Mouse (Mus musculus) liver, embryonic 14.5 days (tissue): ENCODE measurements around the gene Olfr138. TPM values are rescaled to one million over a fixed set of nuclear protein-coding genes. Genes with fewer than 3 reads are reported as not detected.

Experiments used
- ATAC-seq: fragments of 200-750 bp; cut with Nextera tagmentation; 2 replicates; pipeline ENCODE4 v1.8.0; 2017; ENCODE audit warnings: moderate number of reproducible peaks, mild to moderate bottlenecking, moderate library complexity; ENCODE audit not compliant: insufficient read depth
- DNase-seq, 3 experiments: peaks; one replicate each; pipeline ENCODE4 v3.0.0-alpha.2; 2012 to 2013; ENCODE audit warnings: low read depth in 3 of 3, low spot score in 3 of 3
- H3K27ac ChIP-seq: fragments of 300-500 bp; sonication (generic); 2 replicates; pipeline ENCODE4 v1.5.1; 2014; ENCODE audit warnings: moderate library complexity, mild to moderate bottlenecking, control low read depth, inconsistent platforms
- H3K27me3 ChIP-seq: fragments of 300-500 bp; sonication (generic); 2 replicates; pipeline ENCODE4 v1.6.1; 2014; ENCODE audit warnings: mild to moderate bottlenecking, low read length, moderate library complexity; ENCODE audit not compliant: control insufficient read depth, insufficient read depth
- H3K36me3 ChIP-seq: fragments of 300-500 bp; sonication (generic); replicated peaks from 2 replicates; pipeline ENCODE4 v1.6.1; 2014; ENCODE audit warnings: low read depth; ENCODE audit not compliant: control insufficient read depth, insufficient read depth
- H3K4me1 ChIP-seq, 2 experiments: fragments of 200-500 bp in 1 of 2; fragments of 300-500 bp in 1 of 2; sonication (generic) in 1 of 2; replicated peaks; 2 replicates each; pipeline ENCODE4 v1.6.1; 2012 to 2014; ENCODE audit warnings: antibody characterized with exemption in 1 of 2, inconsistent platforms in 1 of 2, low read length in 1 of 2; ENCODE audit not compliant: control insufficient read depth in 2 of 2, insufficient read depth in 2 of 2
- H3K4me2 ChIP-seq: fragments of 300-500 bp; sonication (generic); 2 replicates; pipeline ENCODE4 v1.6.1; 2014; ENCODE audit warnings: low read depth, mild to moderate bottlenecking, control low read depth, moderate library complexity
- H3K4me3 ChIP-seq, 2 experiments: fragments of 200-500 bp in 1 of 2; fragments of 300-500 bp in 1 of 2; sonication (generic) in 1 of 2; 2 replicates each; pipeline ENCODE4 v1.5.1; 2012 to 2014; ENCODE audit warnings: low read depth in 2 of 2, low read length in 2 of 2, mild to moderate bottlenecking in 2 of 2, control low read depth in 1 of 2, inconsistent platforms in 1 of 2, moderate library complexity in 1 of 2; ENCODE audit not compliant: insufficient read depth in 1 of 2
- H3K9ac ChIP-seq: fragments of 300-500 bp; sonication (generic); replicated peaks from 2 replicates; pipeline ENCODE4 v1.6.1; 2014; ENCODE audit warnings: mild to moderate bottlenecking, control low read depth, moderate library complexity
- H3K9me3 ChIP-seq: fragments of 300-500 bp; sonication (generic); 2 replicates; pipeline ENCODE4 v1.6.1; 2016; ENCODE audit warnings: low read length, mixed read lengths; ENCODE audit not compliant: control insufficient read depth
- CTCF ChIP-seq: IDR thresholded peaks from 2 replicates; pipeline ENCODE4 v1.5.1; 2016; ENCODE audit warnings: antibody characterized with exemption, low read depth, control low read depth
- EP300 ChIP-seq: IDR thresholded peaks from 2 replicates; pipeline ENCODE4 v1.6.1; 2016; ENCODE audit warnings: antibody characterized with exemption, low read depth
- WGBS: fragments of 180-500 bp; shearing (Covaris S2); extraction: QIAGEN DNeasy Blood & Tissue Kit; methylation state at CpG from one replicate; pipeline ENCODE4 v1.1.7; 2014; ENCODE audit not compliant: insufficient replicate concordance; 5-methylcytosine and 5-hydroxymethylcytosine counted together
- polyA plus RNA-seq, 2 experiments: library from polyadenylated mRNA; depleted of rRNA in 1 of 2; stranded (reverse) in 1 of 2; unstranded in 1 of 2; fragments of >200 nt; fragmentation: Nextera tagmentation in 1 of 2; extraction: Ambion mirVana in 1 of 2; gene quantifications; 2 replicates each; pipeline versions ENCODE4 v1.2.1 to v1.2.3; 2012 to 2014

Olfr138 gene
- polyA plus RNA-seq (2012; rRNA removed) (not detected in 2 replicates), polyA plus RNA-seq (2014; fragmentation: Nextera tagmentation; extraction: Ambion mirVana) (not detected in 2 replicates)

GRCm38 (mm10) chr17:38260735-38261134, at the start of gene Olfr138:
Gene Olfr138 (plus strand): TSS chr17:38261035.
- no peak for TF ChIP-seq CTCF
- TF ChIP-seq EP300, result no peak
- no peak within 1 kb of the TSS for H3K9ac ChIP-seq
- no peak within 1 kb of the TSS for H3K4me2 ChIP-seq
- H3K9me3 ChIP-seq, result no peaks in the 10 kb centered on the region
- H3K36me3 ChIP-seq, result no peaks in the 10 kb centered on the region
- no peak for ATAC-seq
- 33% methylated on average over 1 of the region's 1 CpGs for WGBS
- H3K27ac ChIP-seq, result no peak within 1 kb of the TSS
- H3K27me3 ChIP-seq, result no peaks in the 10 kb centered on the region
- no peak for DNase-seq
- H3K4me1 ChIP-seq, result no peaks in the 10 kb centered on the region
- H3K4me3 ChIP-seq, result no peak within 1 kb of the TSS

- no peak for ATAC-seq
- no peaks in the 10 kb centered on the region for H3K27me3 ChIP-seq
Observed at GRCm38 (mm10) chr17:38307470-38307869, 46.6 kb downstream of the Olfr138 start, which contains the start of gene Olfr137. Gene Olfr137 (minus strand): TSS chr17:38307570.

More at GRCm38 (mm10) chr17:38307470-38307869, 46.6 kb downstream of the Olfr138 start, which contains the start of gene Olfr137:
- no peak for TF ChIP-seq CTCF
- no peak for TF ChIP-seq EP300
- Histone ChIP-seq H3K4me2 (no peak within 1 kb of the TSS), H3K9me3 (no peaks in the 10 kb centered on the region), H3K4me3 (no peak within 1 kb of the TSS), H3K36me3 (no peaks in the 10 kb centered on the region), H3K4me1 (no peaks in the 10 kb centered on the region), H3K27ac (no peak within 1 kb of the TSS), H3K9ac (no peak within 1 kb of the TSS)
- DNase-seq, result no peak

Other genes starting within 250 kb of the Olfr138 start
- not detected in 2 replicates for gene Olfr129, start 201.0 kb upstream of the Olfr138 start, polyA plus RNA-seq (2012; rRNA removed)
- gene Olfr129, start 201.0 kb upstream of the Olfr138 start, polyA plus RNA-seq (2014; fragmentation: Nextera tagmentation; extraction: Ambion mirVana), result not detected in 2 replicates
- gene Olfr130, start 197.1 kb upstream of the Olfr138 start, polyA plus RNA-seq (2012; rRNA removed), result not detected in 2 replicates
- not detected in 2 replicates for gene Olfr130, start 197.1 kb upstream of the Olfr138 start, polyA plus RNA-seq (2014; fragmentation: Nextera tagmentation; extraction: Ambion mirVana)
- gene Olfr131, start 172.3 kb upstream of the Olfr138 start, polyA plus RNA-seq (2012; rRNA removed), result not detected in 2 replicates
- not detected in 2 replicates for gene Olfr131, start 172.3 kb upstream of the Olfr138 start, polyA plus RNA-seq (2014; fragmentation: Nextera tagmentation; extraction: Ambion mirVana)
- not detected in 2 replicates for gene Olfr132, start 126.5 kb upstream of the Olfr138 start, polyA plus RNA-seq (2012; rRNA removed)
- gene Olfr132, start 126.5 kb upstream of the Olfr138 start, polyA plus RNA-seq (2014; fragmentation: Nextera tagmentation; extraction: Ambion mirVana), result not detected in 2 replicates
- not detected in 2 replicates for gene Olfr133, start 115.8 kb upstream of the Olfr138 start, polyA plus RNA-seq (2012; rRNA removed)
- not detected in 2 replicates for gene Olfr133, start 115.8 kb upstream of the Olfr138 start, polyA plus RNA-seq (2014; fragmentation: Nextera tagmentation; extraction: Ambion mirVana)
- gene Olfr134, start 89.6 kb upstream of the Olfr138 start, polyA plus RNA-seq (2012; rRNA removed), result not detected in 2 replicates
- not detected in 2 replicates for gene Olfr134, start 89.6 kb upstream of the Olfr138 start, polyA plus RNA-seq (2014; fragmentation: Nextera tagmentation; extraction: Ambion mirVana)
- gene Olfr135, start 56.7 kb upstream of the Olfr138 start, polyA plus RNA-seq (2012; rRNA removed), result not detected in 2 replicates
- gene Olfr135, start 56.7 kb upstream of the Olfr138 start, polyA plus RNA-seq (2014; fragmentation: Nextera tagmentation; extraction: Ambion mirVana), result not detected in 2 replicates
- gene Olfr137, start 46.5 kb downstream of the Olfr138 start, polyA plus RNA-seq (2012; rRNA removed), result not detected in 2 replicates
- gene Olfr137, start 46.5 kb downstream of the Olfr138 start, polyA plus RNA-seq (2014; fragmentation: Nextera tagmentation; extraction: Ambion mirVana), result not detected in 2 replicates
- not detected in 2 replicates for gene Olfr136, start 68.8 kb downstream of the Olfr138 start, polyA plus RNA-seq (2012; rRNA removed)
- not detected in 2 replicates for gene Olfr136, start 68.8 kb downstream of the Olfr138 start, polyA plus RNA-seq (2014; fragmentation: Nextera tagmentation; extraction: Ambion mirVana)
- not detected in 2 replicates for gene Esp36, start 159.2 kb downstream of the Olfr138 start, polyA plus RNA-seq (2012; rRNA removed)
- not detected in 2 replicates for gene Esp36, start 159.2 kb downstream of the Olfr138 start, polyA plus RNA-seq (2014; fragmentation: Nextera tagmentation; extraction: Ambion mirVana)